Comparison of ENCODE assay signal across 9 mouse cellular contexts in genomic region chr16:63872313-63872712, GRCm38 (mm10). TPM values are rescaled to one million over a fixed set of nuclear protein-coding genes. Genes with fewer than 3 reads are reported as not detected.
DNase-seq lines count a peak whose midpoint lies in the region; ATAC-seq and TF ChIP-seq lines count a peak whose summit lies in the region.
"Had no signal": no experiment of that assay in that cellular context is flagged by ENCODE, and none has a peak within 500 bp of the region (broad histone marks: within the 10 kb centered on the region; RNA-seq: fewer than 3 reads in every experiment).

No protein-coding gene starts in this region.

- 12% methylated on average over 7 of the region's 7 CpGs for WGBS in spleen, adult 2 months

- peak; percentile 88 for ATAC-seq in granulocyte monocyte progenitor cell, adult 5-6 weeks (replicated peaks; ENCODE audit: poor library complexity, severe bottlenecking)

- H3K27ac ChIP-seq in spleen, adult 2 months (ENCODE audit: insufficient read depth, low read length): no peak overlapping the region
- H3K27ac ChIP-seq: stomach, embryonic 15.5 days had no signal

- no peak for TF ChIP-seq POLR2A in spleen, adult 2 months (IDR thresholded peaks at IDR 0.05; ENCODE audit: low read depth, low read length)

- no peaks in the 10 kb centered on the region for H3K27me3 ChIP-seq in spleen, adult 2 months (ENCODE audit: control insufficient read depth, insufficient read depth, low read length)
- H3K27me3 ChIP-seq: stomach, embryonic 15.5 days had no signal

- H3K4me1 ChIP-seq in spleen, adult 2 months (ENCODE audit: control insufficient read depth, insufficient read depth, insufficient read length): no peaks in the 10 kb centered on the region
- H3K4me1 ChIP-seq: stomach, embryonic 15.5 days had no signal

- H3K4me3 ChIP-seq in spleen, adult 2 months (ENCODE audit: extremely low read depth, insufficient read depth, insufficient read length): no peak overlapping the region
- H3K4me3 ChIP-seq: stomach, embryonic 15.5 days had no signal

- TF ChIP-seq CTCF in spleen, adult 2 months (IDR thresholded peaks at IDR 0.05; ENCODE audit: extremely low read depth, insufficient read depth, insufficient read length, insufficient replicate concordance): peak; percentile 22; the same call in 1 of the 2 replicates

- no peaks in the 10 kb centered on the region for H3K36me3 ChIP-seq in spleen, adult 2 months (ENCODE audit: control insufficient read depth, insufficient read depth, low read length)
- H3K36me3 ChIP-seq: stomach, embryonic 15.5 days had no signal

- DNase-seq in heart, postnatal 4 days: peak; percentile 37
- no peak for DNase-seq in heart, adult 11 months
- DNase-seq in spleen, adult 2 months (ENCODE audit: low read depth in 1 of 2, low spot score in 2 of 2): no peak
- DNase-seq in spleen, adult 12 weeks (ENCODE audit: low spot score): no peak
- peak; percentile 16 for DNase-seq in cerebellum, adult 11 months
- DNase-seq in retina, postnatal 7 days (ENCODE audit: low read depth, low spot score): peak; percentile 35
- no peak for DNase-seq in yolk sac, embryonic 10.5 days (ENCODE audit: low spot score)

RNA-seq across cellular contexts. Expression of gene Epha3, which starts 8.3 kb away (rescaled TPM):
- 1 to 10 TPM; 3.1 to 3.2 TPM for total RNA-seq in heart, postnatal 4 days (2021)
- polyA plus RNA-seq in spleen, adult 2 months (2012; rRNA removed): 0.53 and 0.98 TPM in 2 replicates
- not detected in 2 replicates for total RNA-seq in granulocyte monocyte progenitor cell, adult 5-6 weeks (2014; fragmentation: Nextera tagmentation)
- not detected in 2 replicates for total RNA-seq in granulocyte monocyte progenitor cell, adult 5-6 weeks (2017)

Comparison
In these comparisons a context has a peak if more than half of its experiments do, and no peak if none do; other contexts are left out.
1. DNase-seq: peak in heart, postnatal 4 days (single experiment), cerebellum, adult 11 months (single experiment) and retina, postnatal 7 days (single experiment); none in heart, adult 11 months (single experiment), spleen, adult 2 months (0 of 2), spleen, adult 12 weeks (single experiment) and yolk sac, embryonic 10.5 days (single experiment).
2. RNA of gene Epha3, which starts 8.3 kb away (total RNA-seq): 3.1 to 3.2 TPM in heart, postnatal 4 days; not detected in granulocyte monocyte progenitor cell, adult 5-6 weeks; every median in the first group is over 4 times any median in the second.